Mouse (Mus musculus) myocyte (in vitro differentiated cells): Measurements from ENCODE around the gene Aim2. TPM values are rescaled to one million over a fixed set of nuclear protein-coding genes. Genes with fewer than 3 reads are reported as not detected.

Experiments used
- H3K27me3 ChIP-seq: one replicate; pipeline ENCODE4 v1.6.1; 2011; ENCODE audit not compliant: control insufficient read depth, insufficient read depth, insufficient read length
- H3K36me3 ChIP-seq: one replicate; pipeline ENCODE4 v1.6.1; 2011; ENCODE audit not compliant: control insufficient read depth, insufficient read depth
- H3K4me2 ChIP-seq: one replicate; pipeline ENCODE4 v1.6.1; 2011; ENCODE audit warnings: low read depth, control low read depth
- H3K4me3 ChIP-seq: one replicate; pipeline ENCODE4 v1.5.1; 2011; ENCODE audit warnings: mild to moderate bottlenecking, control low read depth, moderate library complexity
- H3K79me2 ChIP-seq: one replicate; pipeline ENCODE4 v1.6.1; 2011; ENCODE audit not compliant: control insufficient read depth, insufficient read depth
- H3ac ChIP-seq: one replicate; pipeline ENCODE4 v1.6.1; 2011; ENCODE audit not compliant: control insufficient read depth, insufficient read length
- CEBPB ChIP-seq: IDR thresholded peaks from 2 replicates; pipeline ENCODE4 v1.6.1; 2011; ENCODE audit warnings: mild to moderate bottlenecking, moderate library complexity; ENCODE audit not compliant: poor library complexity, insufficient read depth, severe bottlenecking
- E2F4 ChIP-seq: IDR thresholded peaks from one replicate; pipeline ENCODE4 v1.6.1; 2011; ENCODE audit warnings: mild to moderate bottlenecking, control low read depth, moderate library complexity; ENCODE audit not compliant: insufficient read depth
- MAX ChIP-seq: IDR thresholded peaks from one replicate; pipeline ENCODE4 v1.6.1; 2011; ENCODE audit warnings: low read depth, mild to moderate bottlenecking, control low read depth
- MYOD1 ChIP-seq, 3 experiments: IDR thresholded peaks; one replicate each; pipeline ENCODE4 v1.6.1; 2011; ENCODE audit warnings: control low read depth in 2 of 3, low read depth in 2 of 3, mild to moderate bottlenecking in 2 of 3, moderate library complexity in 1 of 3; ENCODE audit not compliant: insufficient read length in 2 of 3, control insufficient read depth in 1 of 3
- MYOG ChIP-seq, 3 experiments: IDR thresholded peaks; one replicate each; pipeline ENCODE4 v1.6.1; 2011; ENCODE audit warnings: control low read depth in 2 of 3, low read depth in 2 of 3, mild to moderate bottlenecking in 2 of 3; ENCODE audit not compliant: insufficient read length in 2 of 3, control insufficient read depth in 1 of 3, insufficient read depth in 1 of 3
- POLR2A ChIP-seq: IDR thresholded peaks from one replicate; pipeline ENCODE4 v1.6.1; 2011; ENCODE audit warnings: low read depth, mild to moderate bottlenecking, control low read depth, moderate library complexity; ENCODE audit not compliant: insufficient read length
- POLR2AphosphoS2 ChIP-seq: IDR thresholded peaks from one replicate; pipeline ENCODE4 v1.6.1; 2011; ENCODE audit warnings: low read depth, control low read depth; ENCODE audit not compliant: insufficient read length
- REST ChIP-seq: IDR thresholded peaks from one replicate; pipeline ENCODE4 v1.6.1; 2011; ENCODE audit warnings: mild to moderate bottlenecking, control low read depth, moderate library complexity; ENCODE audit not compliant: insufficient read depth, insufficient read length
- SRF ChIP-seq: IDR thresholded peaks from one replicate; pipeline ENCODE4 v1.6.1; 2011; ENCODE audit warnings: low read depth; ENCODE audit not compliant: control insufficient read depth, insufficient read length
- TCF12 ChIP-seq: IDR thresholded peaks from one replicate; pipeline ENCODE4 v1.6.1; 2011; ENCODE audit warnings: mild to moderate bottlenecking, control low read depth; ENCODE audit not compliant: poor library complexity, insufficient read depth, severe bottlenecking
- TCF3 ChIP-seq: IDR thresholded peaks from one replicate; pipeline ENCODE4 v1.6.1; 2011; ENCODE audit warnings: low read depth, control low read depth; ENCODE audit not compliant: insufficient read length
- USF1 ChIP-seq: IDR thresholded peaks from one replicate; pipeline ENCODE4 v1.6.1; 2011; ENCODE audit warnings: low read depth, mild to moderate bottlenecking, control low read depth, moderate library complexity
- polyA plus RNA-seq: library from polyadenylated mRNA; unstranded; fragments of >200 nt; fragmentation: generic; extraction: Trizol; gene quantifications from one replicate; pipeline ENCODE4 v1.2.1, GENCODE M21; 2012; ENCODE audit warnings: missing spikeins

The Aim2 gene
- polyA plus RNA-seq, 1 experiment: 5.7 TPM

DNA sequence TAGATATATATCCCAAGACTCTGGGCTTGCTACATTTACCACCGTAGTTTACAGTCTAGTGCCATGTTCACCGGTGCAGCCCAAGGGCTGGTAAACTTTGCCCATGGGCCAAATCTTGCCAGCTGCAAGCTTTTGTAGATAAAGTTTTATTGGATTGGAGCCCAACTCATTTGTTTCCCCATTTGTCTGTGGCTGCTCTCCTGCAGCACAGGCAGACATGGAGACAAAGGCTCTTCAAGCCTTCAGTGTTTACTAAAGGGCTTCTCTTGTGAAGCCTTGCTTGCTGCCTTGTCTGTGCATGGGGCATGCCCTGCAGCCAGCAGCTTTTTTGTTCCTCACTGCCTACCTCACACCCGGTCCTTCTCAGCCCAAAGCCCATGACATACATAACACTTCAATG is 6.7 kb upstream of the Aim2 start:
- H3K27me3 ChIP-seq: no peaks in the 10 kb centered on the region
- no peaks in the 10 kb centered on the region for H3K36me3 ChIP-seq
- H3K79me2 ChIP-seq: no peaks in the 10 kb centered on the region
- H3K4me2 ChIP-seq: no peak overlapping the region
- H3K4me3 ChIP-seq: no peak overlapping the region
- TF ChIP-seq CEBPB (no peak), REST (no peak), MAX (no peak), POLR2AphosphoS2 (no peak), POLR2A (no peak), MYOD1 (IDR thresholded peaks at IDR 0.05; ENCODE audit: control insufficient read depth in 1 of 3, insufficient read length in 2 of 3, low read depth in 2 of 3) (no peak), USF1 (no peak), MYOG (IDR thresholded peaks at IDR 0.05; ENCODE audit: control insufficient read depth in 1 of 3, insufficient read depth in 1 of 3, insufficient read length in 2 of 3, low read depth in 2 of 3) (no peak), TCF3 (no peak), E2F4 (no peak), SRF (no peak), TCF12 (no peak)
- no peak overlapping the region for H3ac ChIP-seq

DNA sequence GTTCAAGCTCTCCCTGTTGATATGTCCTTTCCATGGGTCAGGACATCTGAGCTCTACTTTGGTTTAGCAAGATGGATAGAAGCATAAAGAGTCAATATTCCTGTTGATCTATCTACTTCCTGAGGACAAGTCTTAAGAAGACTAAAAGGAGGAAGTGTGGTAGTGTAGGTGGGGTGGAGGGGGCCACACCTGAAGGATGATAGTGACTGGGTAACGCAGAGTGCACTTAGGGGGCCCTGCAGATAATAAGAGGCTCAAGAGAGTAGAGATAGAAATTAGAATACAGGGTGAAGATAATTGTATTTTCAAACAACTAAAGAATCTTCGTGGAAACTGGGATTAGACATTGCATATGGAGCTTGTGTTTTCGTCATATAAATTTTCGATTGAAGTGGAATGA is 5.6 kb upstream of the Aim2 start:
- TF ChIP-seq TCF3 (no peak), TCF12 (no peak), CEBPB (no peak), MAX (no peak), MYOG (IDR thresholded peaks at IDR 0.05; ENCODE audit: control insufficient read depth in 1 of 3, insufficient read depth in 1 of 3, insufficient read length in 2 of 3, low read depth in 2 of 3) (no peak), POLR2A (no peak), SRF (no peak), MYOD1 (IDR thresholded peaks at IDR 0.05; ENCODE audit: control insufficient read depth in 1 of 3, insufficient read length in 2 of 3, low read depth in 2 of 3) (no peak), REST (no peak), POLR2AphosphoS2 (no peak), E2F4 (no peak), USF1 (no peak)

GRCm38 (mm10) chr1:173348527-173348926 is 2.2 kb upstream of the Aim2 start:
- TF ChIP-seq E2F4 (no peak), MYOD1 (IDR thresholded peaks at IDR 0.05; ENCODE audit: control insufficient read depth in 1 of 3, insufficient read length in 2 of 3, low read depth in 2 of 3) (no peak), REST (no peak), SRF (no peak)
- Histone ChIP-seq H3K36me3 (no peaks in the 10 kb centered on the region), H3K27me3 (no peaks in the 10 kb centered on the region), H3K79me2 (no peaks in the 10 kb centered on the region), H3ac (no peak overlapping the region), H3K4me3 (no peak overlapping the region), H3K4me2 (no peak overlapping the region)

More for the DNA sequence above, 5.6 kb upstream of the Aim2 start:
- no peak overlapping the region for H3K4me3 ChIP-seq
- no peaks in the 10 kb centered on the region for H3K36me3 ChIP-seq
- no peak overlapping the region for H3ac ChIP-seq
- H3K27me3 ChIP-seq: no peaks in the 10 kb centered on the region
- no peaks in the 10 kb centered on the region for H3K79me2 ChIP-seq
- H3K4me2 ChIP-seq: no peak overlapping the region

- Histone ChIP-seq H3K4me2 (no peak overlapping the region), H3K36me3 (no peaks in the 10 kb centered on the region), H3K4me3 (no peak overlapping the region), H3K27me3 (no peaks in the 10 kb centered on the region), H3ac (no peak overlapping the region), H3K79me2 (no peaks in the 10 kb centered on the region)
- no peak for TF ChIP-seq USF1
- TF ChIP-seq MYOD1 (IDR thresholded peaks at IDR 0.05; ENCODE audit: control insufficient read depth in 1 of 3, insufficient read length in 2 of 3, low read depth in 2 of 3): no peak
- no peak for TF ChIP-seq SRF
- no peak for TF ChIP-seq E2F4
Observed at GRCm38 (mm10) chr1:173349192-173349591, 1.5 kb upstream of the Aim2 start.

DNA sequence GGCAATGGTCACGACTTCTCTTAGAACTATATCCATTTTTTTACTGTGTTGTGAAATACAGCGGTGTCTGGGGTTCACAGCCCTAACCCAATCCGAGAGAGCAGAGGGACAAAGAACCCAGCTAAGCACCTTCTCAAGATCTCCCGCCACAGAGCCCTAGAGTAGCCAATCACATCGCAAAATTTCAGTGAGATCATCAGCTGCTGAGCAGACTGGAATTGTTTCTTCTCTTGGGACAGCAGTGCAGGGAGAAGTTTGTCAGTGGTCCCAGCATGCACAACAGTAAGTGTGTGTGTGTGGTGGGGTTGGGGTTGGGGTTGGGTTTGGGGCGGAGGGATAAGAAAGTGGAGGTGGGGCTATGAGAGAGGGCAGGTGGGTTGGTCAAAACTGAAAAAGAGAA is 733 bp upstream of the Aim2 start:
- Histone ChIP-seq H3ac (no peak overlapping the region), H3K79me2 (no peaks in the 10 kb centered on the region), H3K36me3 (no peaks in the 10 kb centered on the region), H3K4me3 (no peak overlapping the region), H3K27me3 (no peaks in the 10 kb centered on the region), H3K4me2 (peak overlapping the region; percentile 38)
- TF ChIP-seq MYOG (IDR thresholded peaks at IDR 0.05; ENCODE audit: control insufficient read depth in 1 of 3, insufficient read depth in 1 of 3, insufficient read length in 2 of 3, low read depth in 2 of 3) (no peak), REST (no peak), TCF3 (no peak), MYOD1 (IDR thresholded peaks at IDR 0.05; ENCODE audit: control insufficient read depth in 1 of 3, insufficient read length in 2 of 3, low read depth in 2 of 3) (no peak), POLR2AphosphoS2 (no peak), CEBPB (no peak), SRF (no peak), TCF12 (no peak), USF1 (no peak), MAX (no peak), POLR2A (no peak), E2F4 (no peak)
